Mouse (Mus musculus) limb, embryonic 10.5 days (tissue): ENCODE measurements around the gene Oprl1. TPM values are rescaled to one million over a fixed set of nuclear protein-coding genes. Genes with fewer than 3 reads are reported as not detected.

Source experiments
- DNase-seq: peaks from one replicate; pipeline ENCODE4 v3.0.0-alpha.2; 2017; ENCODE audit warnings: low spot score
- H3K27ac ChIP-seq: fragments of 300-500 bp; sonication (generic); 2 replicates; pipeline ENCODE4 v1.5.1; 2016; ENCODE audit warnings: mild to moderate bottlenecking
- H3K27me3 ChIP-seq: fragments of 300-500 bp; sonication (generic); 2 replicates; pipeline ENCODE4 v1.6.1; 2016; ENCODE audit warnings: low read depth, mild to moderate bottlenecking; ENCODE audit not compliant: poor library complexity, severe bottlenecking
- H3K36me3 ChIP-seq: fragments of 300-500 bp; sonication (generic); 2 replicates; pipeline ENCODE4 v1.6.1; 2016; ENCODE audit warnings: mild to moderate bottlenecking, moderate library complexity
- H3K4me1 ChIP-seq: fragments of 300-500 bp; sonication (generic); 2 replicates; pipeline ENCODE4 v1.6.1; 2016
- H3K4me3 ChIP-seq: fragments of 300-500 bp; sonication (generic); 2 replicates; pipeline ENCODE4 v1.5.1; 2016; ENCODE audit warnings: mild to moderate bottlenecking, moderate library complexity
- H3K9me3 ChIP-seq: fragments of 300-500 bp; sonication (generic); replicated peaks from 2 replicates; pipeline ENCODE4 v1.6.1; 2016; ENCODE audit warnings: mild to moderate bottlenecking
- WGBS: fragments of 180-500 bp; shearing (Covaris S2); methylation state at CpG from one replicate; pipeline ENCODE4 v1.1.7; 2016; 5-methylcytosine and 5-hydroxymethylcytosine counted together
- polyA plus RNA-seq: library from polyadenylated mRNA; unstranded; fragments of >200 nt; fragmentation: Nextera tagmentation; extraction: Ambion mirVana; gene quantifications from 2 replicates; pipeline ENCODE4 v1.2.1, GENCODE M21; 2016

The Oprl1 gene
- polyA plus RNA-seq, 1 experiment from 2014 or later: 0.33 TPM

DNA sequence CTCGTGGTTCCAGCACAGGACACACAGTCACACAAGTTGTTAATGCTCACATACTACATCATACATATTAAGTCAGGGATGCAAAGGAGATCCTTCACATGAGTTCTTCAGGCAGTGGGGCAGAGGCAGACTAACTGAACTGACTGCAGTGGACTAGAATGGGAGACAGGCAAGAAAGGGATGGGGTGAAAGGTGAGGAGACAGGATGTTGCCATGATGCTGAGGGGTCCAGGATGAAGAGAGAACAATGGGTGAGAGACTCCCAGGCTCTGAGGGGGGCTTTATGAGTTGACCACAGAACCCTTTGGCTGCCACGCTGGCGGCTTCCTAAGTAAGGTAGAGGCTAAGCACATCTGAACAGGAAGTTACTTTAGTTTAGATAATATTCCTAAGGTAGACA lies 20.2 kb upstream of the Oprl1 start:
- no peak for DNase-seq
- Histone ChIP-seq H3K27me3 (peaks cover 32% of the 10 kb centered on the region), H3K4me1 (peaks cover 31% of the 10 kb centered on the region), H3K4me3 (peak overlapping the region; percentile 77), H3K9me3 (no peaks in the 10 kb centered on the region), H3K36me3 (peaks cover 20% of the 10 kb centered on the region), H3K27ac (peak overlapping the region; percentile 92; the same call in 1 of the 2 replicates)
- 87% methylated on average over 3 of the region's 3 CpGs for WGBS

DNA sequence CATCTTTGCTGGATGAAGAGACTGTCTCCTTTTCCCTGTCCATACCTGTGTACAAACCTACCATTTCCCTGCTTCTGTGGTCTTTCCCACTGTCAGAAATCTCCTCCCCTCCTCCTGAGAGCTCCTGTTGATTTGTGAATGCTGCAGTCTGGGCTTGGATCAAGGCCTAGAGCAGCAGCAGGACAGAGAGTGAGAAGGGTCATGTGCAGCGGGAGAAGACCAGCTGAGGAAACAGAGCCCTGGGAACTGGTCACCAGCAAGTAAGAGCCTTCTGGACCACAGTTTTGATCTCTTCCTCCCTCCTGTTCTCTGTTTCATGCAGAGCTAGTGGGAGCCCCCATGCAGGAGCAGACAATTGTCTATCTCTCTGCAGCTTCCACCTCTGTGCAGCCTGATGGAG lies 19.0 kb upstream of the Oprl1 start:
- 87% methylated on average over 1 of the region's 1 CpGs for WGBS
- Histone ChIP-seq H3K9me3 (no peaks in the 10 kb centered on the region), H3K4me3 (no peak overlapping the region), H3K27ac (no peak overlapping the region), H3K4me1 (peaks cover 30% of the 10 kb centered on the region), H3K36me3 (peaks cover 8% of the 10 kb centered on the region), H3K27me3 (peaks cover 32% of the 10 kb centered on the region)
- no peak for DNase-seq

DNA sequence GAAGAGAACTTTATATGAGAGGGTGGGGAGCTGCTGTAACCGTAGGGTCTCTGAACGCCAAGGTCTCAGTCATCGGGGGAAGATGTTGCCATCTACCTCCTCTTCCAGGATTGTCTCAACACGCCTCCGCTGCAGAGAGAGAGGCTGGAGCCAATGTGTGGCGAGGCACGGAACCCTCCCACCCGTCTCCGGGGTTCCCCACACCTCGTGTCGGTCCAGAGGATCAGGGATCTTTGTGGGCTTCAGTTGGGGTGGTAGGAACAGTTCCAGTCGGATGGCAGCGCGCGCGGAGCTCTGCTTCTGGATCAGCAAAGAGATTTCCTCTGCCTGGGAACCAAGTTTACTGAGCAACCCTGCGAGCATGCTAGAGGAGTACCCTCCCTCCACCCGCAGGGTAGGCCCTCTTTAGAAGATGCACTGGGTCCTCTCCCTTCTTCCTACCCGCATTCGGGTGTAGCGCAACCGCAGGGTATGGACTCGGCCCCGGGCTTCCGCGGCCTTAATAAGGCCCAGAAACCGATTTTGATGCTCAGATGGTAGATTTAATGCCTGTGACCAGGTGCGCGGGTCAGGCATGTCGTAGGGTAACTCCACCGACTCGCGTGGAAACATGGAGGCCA lies 17.9 kb upstream of the Oprl1 start:
- peaks cover 21% of the 10 kb centered on the region for H3K4me1 ChIP-seq
- DNase-seq: no peak
- H3K27me3 ChIP-seq: peaks cover 32% of the 10 kb centered on the region
- H3K9me3 ChIP-seq: no peaks in the 10 kb centered on the region
- no peak overlapping the region for H3K4me3 ChIP-seq
- no peaks in the 10 kb centered on the region for H3K36me3 ChIP-seq
- no peak overlapping the region for H3K27ac ChIP-seq
- WGBS: 66% methylated on average over 33 of the region's 33 CpGs

DNA sequence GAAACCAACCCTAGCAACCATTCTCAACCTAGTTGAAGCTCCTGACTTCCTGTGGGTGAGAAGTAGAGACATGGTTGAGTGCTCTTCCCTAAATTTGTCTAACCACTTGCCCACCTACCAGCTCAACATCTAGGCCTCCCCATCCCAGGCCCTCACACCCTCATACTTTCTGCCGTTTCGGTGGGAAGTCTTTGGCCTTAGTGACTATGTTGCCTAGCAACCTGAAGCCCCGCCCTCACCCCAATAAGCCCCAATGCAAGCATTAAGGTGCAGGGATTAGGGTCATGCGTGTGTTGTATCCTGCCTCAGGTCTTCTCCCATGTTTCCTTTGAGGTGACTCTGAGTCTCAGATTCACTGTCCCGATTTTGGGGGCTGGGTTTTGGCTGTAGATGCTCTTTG lies 16.6 kb upstream of the Oprl1 start, which contains the start of gene Lkaaear1:
Gene Lkaaear1, minus strand, starts transcription at position 202 of the 400 bp plus-strand sequence.
- Histone ChIP-seq H3K9me3 (no peaks in the 10 kb centered on the region), H3K27me3 (peaks cover 32% of the 10 kb centered on the region), H3K4me3 (no peak within 1 kb of the TSS), H3K4me1 (peaks cover 8% of the 10 kb centered on the region), H3K36me3 (no peaks in the 10 kb centered on the region), H3K27ac (no peak within 1 kb of the TSS)
- no peak for DNase-seq
- WGBS: 52% methylated on average over 5 of the region's 5 CpGs

DNA sequence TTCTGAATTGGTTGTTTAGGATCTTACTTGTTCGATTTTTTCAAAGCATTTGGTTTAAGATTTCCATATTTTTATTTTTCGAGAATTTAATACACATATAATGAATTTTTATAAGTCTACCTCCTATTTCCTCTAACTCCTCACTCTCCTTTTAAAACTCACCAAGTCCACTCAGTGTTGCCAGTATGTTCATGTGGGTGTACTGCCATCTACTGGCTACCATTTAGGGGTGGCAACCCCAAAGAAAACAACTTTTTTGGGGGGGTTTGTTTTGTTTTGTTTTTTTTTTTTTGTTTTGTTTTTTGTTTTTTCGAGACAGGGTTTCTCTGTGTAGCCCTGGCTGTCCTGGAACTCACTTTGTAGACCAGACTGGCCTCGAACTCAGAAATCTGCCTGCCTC lies 8.1 kb upstream of the Oprl1 start:
- no peak overlapping the region for H3K4me3 ChIP-seq
- 38% methylated on average over 4 of the region's 4 CpGs for WGBS
- H3K4me1 ChIP-seq: no peaks in the 10 kb centered on the region
- H3K36me3 ChIP-seq: no peaks in the 10 kb centered on the region
- no peaks in the 10 kb centered on the region for H3K27me3 ChIP-seq
- H3K27ac ChIP-seq: no peak overlapping the region
- no peak for DNase-seq
- H3K9me3 ChIP-seq: no peaks in the 10 kb centered on the region

DNA sequence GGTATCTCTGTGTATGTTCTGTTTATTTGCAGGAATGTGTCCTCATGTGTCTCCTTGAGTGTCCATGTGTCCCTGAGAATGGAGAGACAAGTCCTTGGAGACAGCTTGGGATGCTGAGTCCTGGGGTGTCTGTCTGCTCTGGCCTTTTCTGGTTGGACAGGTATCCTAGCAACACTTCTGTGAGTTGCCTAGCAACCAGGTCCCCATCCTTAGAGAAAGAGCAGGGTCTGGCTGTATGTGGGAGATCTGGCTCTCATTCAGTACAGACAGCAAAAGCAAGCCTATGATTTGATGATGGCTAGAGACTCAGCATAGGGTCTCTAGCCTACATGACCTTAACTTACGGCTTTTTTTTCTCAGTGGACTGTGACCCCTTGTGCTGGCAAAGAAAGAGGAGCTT lies 1.1 kb upstream of the Oprl1 start:
- H3K27ac ChIP-seq: no peak overlapping the region
- H3K36me3 ChIP-seq: no peaks in the 10 kb centered on the region
- WGBS: 74% methylated on average over 1 of the region's 1 CpGs
- H3K4me3 ChIP-seq: no peak overlapping the region
- H3K4me1 ChIP-seq: peaks cover 4% of the 10 kb centered on the region; the same call in 1 of the 2 replicates
- H3K9me3 ChIP-seq: no peaks in the 10 kb centered on the region
- no peaks in the 10 kb centered on the region for H3K27me3 ChIP-seq
- DNase-seq: no peak

DNA sequence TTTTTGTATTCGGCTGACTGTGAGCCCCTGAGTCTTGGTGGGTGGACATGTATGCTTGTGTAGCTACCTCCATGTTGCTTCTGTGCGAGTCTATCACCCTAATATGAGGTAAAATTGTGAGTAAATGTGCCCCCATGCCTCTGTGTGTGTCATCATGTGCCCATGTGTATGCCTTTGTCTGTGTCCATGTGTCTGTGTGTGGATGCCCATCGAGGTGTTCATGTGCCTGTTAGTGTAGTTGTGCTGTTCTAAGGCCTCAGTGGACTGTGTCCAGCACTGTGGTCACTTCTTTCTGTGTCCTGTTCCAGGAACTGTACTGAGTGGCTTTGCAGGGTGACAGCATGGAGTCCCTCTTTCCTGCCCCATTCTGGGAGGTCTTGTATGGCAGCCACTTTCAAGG lies 566 bp downstream of the Oprl1 start:
- no peak for DNase-seq
- peak overlapping the region; percentile 33; the same call in 1 of the 2 replicates for H3K4me3 ChIP-seq
- no peaks in the 10 kb centered on the region for H3K9me3 ChIP-seq
- no peaks in the 10 kb centered on the region for H3K27me3 ChIP-seq
- 85% methylated on average over 3 of the region's 3 CpGs for WGBS
- no peaks in the 10 kb centered on the region for H3K36me3 ChIP-seq
- H3K27ac ChIP-seq: no peak overlapping the region
- H3K4me1 ChIP-seq: peaks cover 4% of the 10 kb centered on the region; the same call in 1 of the 2 replicates

DNA sequence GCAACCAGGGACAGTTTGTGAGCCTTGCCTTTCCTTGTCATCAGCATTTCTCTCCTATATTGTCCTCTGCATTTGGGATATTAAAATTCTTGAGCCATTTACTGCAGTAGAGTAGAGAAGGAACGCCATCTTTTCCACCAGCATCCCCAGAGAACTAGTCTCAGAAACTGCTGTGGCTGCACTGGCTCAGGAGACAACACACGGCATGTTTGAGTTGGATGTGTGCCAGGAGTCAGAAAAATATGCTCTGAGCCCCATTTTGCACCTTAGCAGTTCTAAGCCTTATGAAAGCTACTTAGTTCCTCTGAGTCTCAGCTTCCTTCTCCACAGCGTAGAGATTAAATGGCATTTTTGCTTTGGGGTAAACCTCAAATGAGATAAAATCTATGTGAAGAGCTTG lies 2.2 kb downstream of the Oprl1 start:
- Histone ChIP-seq H3K4me1 (peaks cover 4% of the 10 kb centered on the region; the same call in 1 of the 2 replicates), H3K4me3 (no peak overlapping the region), H3K9me3 (no peaks in the 10 kb centered on the region), H3K27ac (no peak overlapping the region), H3K36me3 (no peaks in the 10 kb centered on the region), H3K27me3 (no peaks in the 10 kb centered on the region)
- 92% methylated on average over 3 of the region's 3 CpGs for WGBS
- DNase-seq: no peak

DNA sequence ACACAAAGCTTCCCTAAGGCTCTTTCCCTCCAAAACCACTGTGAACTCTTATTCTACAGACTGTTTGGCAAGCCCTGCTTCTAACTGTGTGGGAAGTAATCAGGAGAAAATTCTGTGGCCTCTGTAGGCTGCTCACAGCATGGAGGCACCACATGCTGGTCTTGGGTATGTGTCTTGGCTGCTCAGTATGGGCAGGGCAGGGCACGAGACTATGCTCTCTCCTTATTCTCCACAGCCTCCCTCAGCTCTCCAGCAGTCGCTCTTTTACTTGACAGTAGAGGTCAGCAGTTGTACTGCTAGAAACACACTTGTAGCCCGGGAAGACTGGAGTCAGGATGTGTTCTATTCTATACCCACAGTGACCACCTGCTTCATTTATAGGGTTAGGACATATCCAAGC lies 5.2 kb downstream of the Oprl1 start:
- no peaks in the 10 kb centered on the region for H3K27me3 ChIP-seq
- H3K4me3 ChIP-seq: no peak overlapping the region
- no peaks in the 10 kb centered on the region for H3K36me3 ChIP-seq
- no peak overlapping the region for H3K27ac ChIP-seq
- peaks cover 1% of the 10 kb centered on the region; the same call in 1 of the 2 replicates for H3K4me1 ChIP-seq
- 46% methylated on average over 3 of the region's 3 CpGs for WGBS
- DNase-seq: no peak
- H3K9me3 ChIP-seq: no peaks in the 10 kb centered on the region

DNA sequence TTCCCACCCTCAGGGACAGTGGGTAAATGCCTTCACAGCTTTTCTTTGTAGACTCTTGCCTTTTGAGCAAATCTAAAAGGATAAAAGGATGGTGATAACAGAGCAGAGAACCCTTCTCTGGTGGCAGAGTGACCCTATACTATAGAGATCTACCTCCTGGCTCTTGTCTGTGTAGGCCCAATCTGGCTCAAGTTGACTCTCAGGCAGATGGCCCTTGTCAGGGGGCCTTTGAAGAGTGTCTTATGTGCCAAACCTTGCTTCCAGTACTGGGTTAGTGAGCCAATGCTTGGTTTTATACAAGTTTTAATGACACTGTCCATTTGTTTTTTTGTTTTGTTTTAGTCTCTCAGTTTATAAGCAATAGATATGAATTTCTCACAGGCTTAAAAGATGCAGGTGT lies 6.4 kb downstream of the Oprl1 start:
- H3K36me3 ChIP-seq: no peaks in the 10 kb centered on the region

DNA sequence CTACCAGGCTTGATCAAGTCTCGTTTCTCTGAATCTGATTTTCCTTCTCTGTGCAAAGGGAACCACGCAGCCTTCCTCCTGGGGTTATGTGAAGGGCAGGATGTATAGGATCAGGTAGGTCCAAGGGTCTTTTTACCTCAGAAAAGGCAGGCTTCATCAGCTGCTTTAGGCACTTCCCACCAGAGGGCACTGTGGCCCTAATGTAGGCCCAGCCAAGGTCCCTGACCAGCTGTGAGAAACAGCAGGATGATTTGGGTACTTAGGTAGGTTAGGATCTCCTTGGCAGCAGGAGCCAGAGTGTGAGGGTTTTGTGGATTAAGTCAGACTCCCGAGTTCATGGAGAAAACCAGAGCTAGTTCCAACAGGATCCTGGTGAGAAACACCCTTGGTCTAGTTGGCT lies 7.4 kb downstream of the Oprl1 start:
- Histone ChIP-seq H3K27ac (no peak overlapping the region), H3K4me1 (no peaks in the 10 kb centered on the region), H3K27me3 (no peaks in the 10 kb centered on the region), H3K9me3 (no peaks in the 10 kb centered on the region), H3K36me3 (no peaks in the 10 kb centered on the region), H3K4me3 (no peak overlapping the region)
- 16% methylated on average over 3 of the region's 3 CpGs for WGBS
- DNase-seq: peak; percentile 60

More for the DNA sequence above, 6.4 kb downstream of the Oprl1 start:
- DNase-seq: no peak
- Histone ChIP-seq H3K27me3 (no peaks in the 10 kb centered on the region), H3K27ac (no peak overlapping the region), H3K4me3 (no peak overlapping the region), H3K9me3 (no peaks in the 10 kb centered on the region), H3K4me1 (no peaks in the 10 kb centered on the region)

DNA sequence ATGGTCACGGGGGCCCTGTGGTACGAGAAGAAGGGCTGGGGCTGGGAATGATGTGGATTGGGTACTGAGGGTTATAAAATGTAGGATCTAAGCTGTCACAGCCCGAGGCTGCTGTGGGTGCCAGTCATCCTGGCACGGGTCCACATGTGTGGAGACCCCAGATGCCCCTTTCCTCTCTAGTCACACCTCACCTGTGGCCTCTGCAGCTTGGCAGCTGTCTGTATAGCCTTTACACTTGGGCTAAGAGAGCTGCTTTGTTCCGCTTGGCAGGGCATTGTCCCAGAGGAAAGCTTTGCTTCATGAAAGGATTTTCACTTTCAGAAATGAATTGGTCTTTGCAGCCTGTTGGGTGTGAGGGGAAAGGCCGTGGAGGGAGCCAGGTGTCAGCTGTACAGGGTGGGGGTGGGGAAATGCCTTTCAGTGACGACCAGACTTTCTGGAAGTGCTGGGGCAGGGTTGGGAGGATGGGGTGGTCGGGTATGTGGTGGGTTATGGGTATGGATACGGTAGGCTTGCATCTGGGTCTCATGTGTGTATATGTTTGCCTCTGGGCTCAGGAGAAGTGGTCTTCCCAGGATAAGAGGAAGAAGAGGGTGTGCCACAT lies 12.9 kb downstream of the Oprl1 start:
- no peak overlapping the region for H3K27ac ChIP-seq
- H3K9me3 ChIP-seq: no peaks in the 10 kb centered on the region
- no peaks in the 10 kb centered on the region for H3K36me3 ChIP-seq
- no peaks in the 10 kb centered on the region for H3K27me3 ChIP-seq
- H3K4me3 ChIP-seq: no peak overlapping the region
- 61% methylated on average over 9 of the region's 9 CpGs for WGBS
- H3K4me1 ChIP-seq: 0 out of 2 replicates have a peak, but pooled peaks cover 2% of the 10 kb centered on the region
- no peak for DNase-seq

DNA sequence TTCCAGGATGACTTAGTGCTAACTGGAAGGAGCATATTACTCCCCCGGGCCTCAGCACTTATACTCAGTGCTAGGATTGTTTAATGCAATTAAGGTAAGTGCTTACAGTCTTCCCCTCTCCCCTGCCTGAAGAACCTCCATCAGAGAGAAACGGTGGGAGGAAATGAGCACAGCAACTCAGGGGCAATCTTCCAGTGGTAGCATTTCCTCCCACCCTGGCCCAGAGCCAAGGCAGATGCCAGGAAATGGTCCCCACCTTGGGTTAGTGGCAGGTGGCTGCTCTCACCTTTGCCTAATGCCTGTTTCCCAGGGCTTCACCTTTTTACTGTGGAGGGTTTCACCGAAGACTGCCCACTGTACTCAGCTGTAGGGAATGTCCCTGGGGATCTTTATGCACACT lies 15.2 kb downstream of the Oprl1 start:
- Histone ChIP-seq H3K27ac (no peak overlapping the region), H3K4me1 (0 out of 2 replicates have a peak, but pooled peaks cover 2% of the 10 kb centered on the region), H3K36me3 (no peaks in the 10 kb centered on the region), H3K4me3 (no peak overlapping the region), H3K27me3 (no peaks in the 10 kb centered on the region), H3K9me3 (no peaks in the 10 kb centered on the region)
- 64% methylated on average over 3 of the region's 3 CpGs for WGBS
- DNase-seq: no peak
